Mouse (Mus musculus) testis, adult 2 months (tissue): Measurements from ENCODE around the gene Zglp1. TPM values are rescaled to one million over a fixed set of nuclear protein-coding genes. Genes with fewer than 3 reads are reported as not detected.
A peak's percentile ranks its signal among the peaks of the same experiment; 100 is the strongest.

Experiments
- H3K27ac ChIP-seq: fragments of 200-500 bp; 2 replicates; pipeline ENCODE4 v1.5.1; 2012; ENCODE audit warnings: low read depth, low read length; ENCODE audit not compliant: control insufficient read depth, insufficient read depth
- H3K27me3 ChIP-seq: fragments of 200-500 bp; 2 replicates; pipeline ENCODE4 v1.6.1; 2012; ENCODE audit warnings: mild to moderate bottlenecking, low read length, moderate library complexity; ENCODE audit not compliant: control insufficient read depth, insufficient read depth
- H3K36me3 ChIP-seq: fragments of 200-500 bp; 2 replicates; pipeline ENCODE4 v1.6.1; 2012; ENCODE audit warnings: mild to moderate bottlenecking, low read length; ENCODE audit not compliant: control insufficient read depth, insufficient read depth
- H3K4me1 ChIP-seq: fragments of 200-500 bp; 2 replicates; pipeline ENCODE4 v1.6.1; 2012; ENCODE audit warnings: low read length; ENCODE audit not compliant: control insufficient read depth, insufficient read depth
- H3K4me3 ChIP-seq: fragments of 200-500 bp; 2 replicates; pipeline ENCODE4 v1.5.1; 2012; ENCODE audit warnings: low read depth, mild to moderate bottlenecking, low read length, moderate library complexity, mixed read lengths; ENCODE audit not compliant: control insufficient read depth
- CTCF ChIP-seq: fragments of 200-500 bp; IDR thresholded peaks from 2 replicates; pipeline ENCODE4 v1.5.1; 2012; ENCODE audit warnings: low read depth, mild to moderate bottlenecking, inconsistent platforms, low read length, moderate library complexity; ENCODE audit not compliant: control insufficient read depth, insufficient read depth, insufficient replicate concordance
- POLR2A ChIP-seq: fragments of 200-500 bp; IDR thresholded peaks from 2 replicates; pipeline ENCODE4 v1.6.1; 2012; ENCODE audit warnings: low read depth, mild to moderate bottlenecking, inconsistent platforms, low read length, moderate library complexity; ENCODE audit not compliant: control insufficient read depth
- polyA plus RNA-seq: library from polyadenylated mRNA; depleted of rRNA; stranded (reverse); fragments of >200 nt; gene quantifications from 2 replicates; pipeline ENCODE4 v1.2.3, GENCODE M21; 2012

The Zglp1 gene
- polyA plus RNA-seq, 1 experiment, result 2.4 TPM

GRCm38 (mm10) chr9:21036161-21036560 lies 30.7 kb downstream of the Zglp1 start:
- no peak overlapping the region for H3K27ac ChIP-seq
- peaks cover 51% of the 10 kb centered on the region for H3K4me1 ChIP-seq
- H3K4me3 ChIP-seq, result no peak overlapping the region
- H3K36me3 ChIP-seq, result no peaks in the 10 kb centered on the region
- TF ChIP-seq POLR2A, result no peak
- TF ChIP-seq CTCF, result no peak
- H3K27me3 ChIP-seq, result no peaks in the 10 kb centered on the region; the same call in 1 of the 2 replicates

- no peak overlapping the region for H3K4me3 ChIP-seq
- peaks cover 53% of the 10 kb centered on the region for H3K4me1 ChIP-seq
- H3K27me3 ChIP-seq, result no peaks in the 10 kb centered on the region; the same call in 1 of the 2 replicates
- H3K27ac ChIP-seq, result no peak overlapping the region
- no peaks in the 10 kb centered on the region for H3K36me3 ChIP-seq
- TF ChIP-seq CTCF (no peak), POLR2A (no peak)
These were observed 31.3 kb downstream of the Zglp1 start for GRCm38 (mm10) chr9:21035586-21035985.

- TF ChIP-seq POLR2A, result no peak
- no peak for TF ChIP-seq CTCF
- no peaks in the 10 kb centered on the region for H3K36me3 ChIP-seq
- no peak overlapping the region for H3K27ac ChIP-seq
- H3K27me3 ChIP-seq, result no peaks in the 10 kb centered on the region; the same call in 1 of the 2 replicates
- H3K4me3 ChIP-seq, result no peak overlapping the region
- H3K4me1 ChIP-seq, result peaks cover 58% of the 10 kb centered on the region
These were observed 32.3 kb downstream of the Zglp1 start for GRCm38 (mm10) chr9:21034481-21035085.

- no peak for TF ChIP-seq POLR2A
- TF ChIP-seq CTCF, result no peak
- Histone ChIP-seq H3K4me1 (peaks cover 60% of the 10 kb centered on the region), H3K4me3 (peak overlapping the region; percentile 83), H3K27me3 (no peaks in the 10 kb centered on the region; the same call in 1 of the 2 replicates), H3K27ac (no peak overlapping the region), H3K36me3 (no peaks in the 10 kb centered on the region)
These were observed 33.8 kb downstream of the Zglp1 start for GRCm38 (mm10) chr9:21033136-21033535.

GRCm38 (mm10) chr9:21032491-21032890 lies 34.4 kb downstream of the Zglp1 start:
- Histone ChIP-seq H3K27me3 (no peaks in the 10 kb centered on the region; the same call in 1 of the 2 replicates), H3K4me3 (peak overlapping the region; percentile 83), H3K27ac (no peak overlapping the region), H3K36me3 (no peaks in the 10 kb centered on the region), H3K4me1 (peaks cover 57% of the 10 kb centered on the region)
- no peak for TF ChIP-seq POLR2A
- no peak for TF ChIP-seq CTCF

GRCm38 (mm10) chr9:21031896-21032351 lies 35.0 kb downstream of the Zglp1 start, which contains the start of gene Icam5:
TSS of gene Icam5 (plus strand) at chr9:21032073.
- Histone ChIP-seq H3K4me3 (peak within 1 kb of the TSS; percentile 83), H3K27me3 (no peaks in the 10 kb centered on the region; the same call in 1 of the 2 replicates), H3K4me1 (peaks cover 53% of the 10 kb centered on the region), H3K27ac (peak within 1 kb of the TSS; percentile 33; the same call in 1 of the 2 replicates), H3K36me3 (no peaks in the 10 kb centered on the region)
- TF ChIP-seq CTCF (no peak), POLR2A (no peak)

GRCm38 (mm10) chr9:21031251-21031895 lies 35.5 kb downstream of the Zglp1 start:
- TF ChIP-seq CTCF (no peak), POLR2A (no peak)
- H3K27me3 ChIP-seq, result no peaks in the 10 kb centered on the region; the same call in 1 of the 2 replicates
- H3K4me3 ChIP-seq, result peak overlapping the region; percentile 73
- peak overlapping the region; percentile 33; the same call in 1 of the 2 replicates for H3K27ac ChIP-seq
- no peaks in the 10 kb centered on the region for H3K36me3 ChIP-seq
- H3K4me1 ChIP-seq, result peaks cover 47% of the 10 kb centered on the region

GRCm38 (mm10) chr9:21030781-21031250 lies 36.1 kb downstream of the Zglp1 start:
- peak overlapping the region; percentile 73 for H3K4me3 ChIP-seq
- no peaks in the 10 kb centered on the region; the same call in 1 of the 2 replicates for H3K27me3 ChIP-seq
- peaks cover 45% of the 10 kb centered on the region for H3K4me1 ChIP-seq
- H3K27ac ChIP-seq, result peak overlapping the region; percentile 33; the same call in 1 of the 2 replicates
- no peaks in the 10 kb centered on the region for H3K36me3 ChIP-seq
- TF ChIP-seq POLR2A, result no peak
- no peak; the same call in 1 of the 2 replicates for TF ChIP-seq CTCF
